Mouse (Mus musculus) cortical plate, adult 2 months (tissue): ENCODE results near the gene Bcl6b. TPM values are rescaled to one million over a fixed set of nuclear protein-coding genes. Genes with fewer than 3 reads are reported as not detected.

Experiments
- H3K27ac ChIP-seq: fragments of 200-500 bp; 2 replicates; pipeline ENCODE4 v1.5.1; 2012; ENCODE audit warnings: low read length, control low read depth, inconsistent platforms; ENCODE audit not compliant: insufficient read depth
- H3K4me1 ChIP-seq: fragments of 200-500 bp; 2 replicates; pipeline ENCODE4 v1.6.1; 2011; ENCODE audit warnings: low read length; ENCODE audit not compliant: control insufficient read depth, insufficient read depth
- H3K4me3 ChIP-seq: fragments of 200-500 bp; 2 replicates; pipeline ENCODE4 v1.5.1; 2011; ENCODE audit warnings: mild to moderate bottlenecking, low read length, control low read depth; ENCODE audit not compliant: insufficient read depth
- CTCF ChIP-seq: fragments of 200-500 bp; IDR thresholded peaks from 2 replicates; pipeline ENCODE4 v1.5.1; 2011; ENCODE audit warnings: mild to moderate bottlenecking, control low read depth, low read length; ENCODE audit not compliant: insufficient read depth; ENCODE audit errors: extremely low read depth
- POLR2A ChIP-seq: fragments of 200-500 bp; IDR thresholded peaks from 2 replicates; pipeline ENCODE4 v1.6.1; 2011; ENCODE audit warnings: mild to moderate bottlenecking, low read length, control low read depth; ENCODE audit not compliant: insufficient read depth; ENCODE audit errors: extremely low read depth
- polyA plus RNA-seq: library from polyadenylated mRNA; depleted of rRNA; stranded (reverse); fragments of >200 nt; gene quantifications from 2 replicates; pipeline ENCODE4 v1.2.3, GENCODE M21; 2012

Bcl6b gene
- polyA plus RNA-seq, 1 experiment = 1.2 TPM

GRCm38 (mm10) chr11:70234497-70234896 is 4.9 kb upstream of the Bcl6b start:
- Histone ChIP-seq H3K27ac (0 out of 2 replicates have a peak overlapping the region, but pooled peaks have one; percentile 18), H3K4me1 (0 out of 2 replicates have a peak, but pooled peaks cover 3% of the 10 kb centered on the region), H3K4me3 (no peak overlapping the region)
- TF ChIP-seq CTCF (no peak), POLR2A (no peak)

DNA sequence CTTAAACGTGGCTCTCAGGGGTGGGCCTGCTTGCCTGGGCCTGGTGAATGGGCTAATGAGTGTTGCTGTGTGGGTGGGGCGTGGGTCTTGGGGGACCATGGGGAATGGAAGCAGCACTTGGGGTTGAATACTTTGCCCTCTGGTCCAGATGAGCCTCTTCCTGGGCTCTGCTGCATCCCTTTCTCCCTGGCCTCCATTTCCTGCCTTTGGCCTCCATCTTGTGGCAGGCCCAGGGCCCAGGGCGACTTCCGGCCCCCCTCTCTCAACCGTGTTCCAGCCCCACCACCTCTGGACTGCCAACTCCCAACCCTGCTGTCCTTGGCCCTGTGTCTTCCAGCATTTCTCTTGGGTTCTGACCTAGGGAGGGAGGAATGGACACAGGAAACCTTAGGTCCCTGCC is 4.4 kb upstream of the Bcl6b start:
- H3K4me3 ChIP-seq = no peak overlapping the region
- 0 out of 2 replicates have a peak overlapping the region, but pooled peaks have one; percentile 18 for H3K27ac ChIP-seq
- H3K4me1 ChIP-seq = 0 out of 2 replicates have a peak, but pooled peaks cover 3% of the 10 kb centered on the region
- TF ChIP-seq POLR2A (no peak), CTCF (no peak)

DNA sequence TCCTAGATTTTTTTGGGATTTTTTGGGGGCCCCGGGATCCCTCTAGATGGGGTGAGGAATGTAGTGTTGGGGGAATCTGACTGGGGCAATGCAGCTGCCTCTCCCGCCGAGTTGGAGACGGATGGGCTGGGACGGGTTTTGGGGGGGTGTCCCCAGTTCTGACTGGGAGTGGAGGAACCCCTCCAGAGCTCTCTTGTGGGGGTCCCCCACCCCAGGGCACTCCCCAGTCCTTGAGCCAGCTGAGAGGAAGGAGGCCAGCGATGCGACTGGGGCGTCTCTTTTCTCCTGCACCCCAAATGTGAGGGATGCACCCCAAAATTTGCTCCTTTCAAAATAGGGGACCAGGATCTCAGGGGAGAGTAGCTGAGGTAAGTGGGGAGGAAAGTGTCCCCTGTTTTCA is 3.4 kb upstream of the Bcl6b start:
- TF ChIP-seq POLR2A (no peak), CTCF (no peak)
- H3K4me1 ChIP-seq = 0 out of 2 replicates have a peak, but pooled peaks cover 3% of the 10 kb centered on the region
- peak overlapping the region; percentile 52 for H3K4me3 ChIP-seq
- H3K27ac ChIP-seq = peak overlapping the region; percentile 59

GRCm38 (mm10) chr11:70232546-70232945 is 2.9 kb upstream of the Bcl6b start:
- Histone ChIP-seq H3K4me1 (0 out of 2 replicates have a peak, but pooled peaks cover 3% of the 10 kb centered on the region), H3K4me3 (peak overlapping the region; percentile 52), H3K27ac (peak overlapping the region; percentile 59)
- TF ChIP-seq CTCF (no peak), POLR2A (no peak)

DNA sequence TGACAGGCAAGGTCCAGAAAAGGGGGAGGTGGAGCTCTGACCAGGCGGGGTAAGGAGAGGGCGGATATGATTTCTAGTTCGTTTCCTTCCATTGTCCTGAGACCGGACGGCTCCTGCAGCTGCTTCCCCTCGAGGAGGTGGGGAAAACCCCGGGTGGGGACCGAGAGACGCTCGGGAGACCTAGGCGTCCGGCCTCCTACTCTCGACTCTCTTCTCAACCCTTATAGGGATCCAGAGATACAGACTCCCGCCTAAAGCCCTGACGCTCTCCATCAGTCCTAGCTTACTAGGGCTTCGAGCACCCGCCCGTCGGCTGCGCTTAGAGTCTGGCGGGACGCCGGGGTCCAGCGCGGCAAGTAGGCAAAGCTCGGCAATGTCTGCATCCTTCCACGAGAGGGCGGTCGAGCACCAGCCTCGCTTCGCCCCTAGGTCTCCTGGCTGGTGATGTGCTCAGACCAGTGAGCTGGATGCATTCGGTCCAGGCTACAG is 685 bp upstream of the Bcl6b start:
- H3K4me1 ChIP-seq = peaks cover 7% of the 10 kb centered on the region
- TF ChIP-seq CTCF (peak; percentile 92), POLR2A (no peak)
- H3K4me3 ChIP-seq = no peak overlapping the region
- H3K27ac ChIP-seq = no peak overlapping the region

GRCm38 (mm10) chr11:70228828-70229227 is 770 bp downstream of the Bcl6b start:
- H3K4me3 ChIP-seq = peak overlapping the region; percentile 15
- peaks cover 7% of the 10 kb centered on the region for H3K4me1 ChIP-seq
- TF ChIP-seq POLR2A = 0 out of 2 replicates have a peak, but pooled peaks have one; percentile 25
- TF ChIP-seq CTCF = no peak
- no peak overlapping the region for H3K27ac ChIP-seq

GRCm38 (mm10) chr11:70227661-70228245 is 1.8 kb downstream of the Bcl6b start:
- H3K4me1 ChIP-seq = peaks cover 7% of the 10 kb centered on the region
- H3K4me3 ChIP-seq = no peak overlapping the region
- TF ChIP-seq CTCF (no peak), POLR2A (no peak)
- H3K27ac ChIP-seq = no peak overlapping the region

GRCm38 (mm10) chr11:70227126-70227525 is 2.5 kb downstream of the Bcl6b start:
- TF ChIP-seq POLR2A = no peak
- TF ChIP-seq CTCF = no peak
- Histone ChIP-seq H3K27ac (no peak overlapping the region), H3K4me1 (peaks cover 7% of the 10 kb centered on the region), H3K4me3 (no peak overlapping the region; the same call in 1 of the 2 replicates)

- peak overlapping the region; percentile 15 for H3K4me3 ChIP-seq
- H3K4me1 ChIP-seq = peaks cover 7% of the 10 kb centered on the region
- no peak for TF ChIP-seq POLR2A
- no peak for TF ChIP-seq CTCF
- H3K27ac ChIP-seq = no peak overlapping the region
Measured at GRCm38 (mm10) chr11:70226602-70226890, 3.1 kb downstream of the Bcl6b start.
